Mouse (Mus musculus) brain, adult 2 months (tissue): Measurements from ENCODE around the gene Tubb3.
"Not testable (repeated sequence)": the region's sequence is repeated elsewhere in the genome, so short reads cannot be mapped to it uniquely, and the experiment has no call there.

Source experiments
- DNase-seq: peaks from one replicate; pipeline ENCODE4 v3.0.0; 2011; ENCODE audit warnings: low read depth, low spot score

Gene Tubb3

DNA sequence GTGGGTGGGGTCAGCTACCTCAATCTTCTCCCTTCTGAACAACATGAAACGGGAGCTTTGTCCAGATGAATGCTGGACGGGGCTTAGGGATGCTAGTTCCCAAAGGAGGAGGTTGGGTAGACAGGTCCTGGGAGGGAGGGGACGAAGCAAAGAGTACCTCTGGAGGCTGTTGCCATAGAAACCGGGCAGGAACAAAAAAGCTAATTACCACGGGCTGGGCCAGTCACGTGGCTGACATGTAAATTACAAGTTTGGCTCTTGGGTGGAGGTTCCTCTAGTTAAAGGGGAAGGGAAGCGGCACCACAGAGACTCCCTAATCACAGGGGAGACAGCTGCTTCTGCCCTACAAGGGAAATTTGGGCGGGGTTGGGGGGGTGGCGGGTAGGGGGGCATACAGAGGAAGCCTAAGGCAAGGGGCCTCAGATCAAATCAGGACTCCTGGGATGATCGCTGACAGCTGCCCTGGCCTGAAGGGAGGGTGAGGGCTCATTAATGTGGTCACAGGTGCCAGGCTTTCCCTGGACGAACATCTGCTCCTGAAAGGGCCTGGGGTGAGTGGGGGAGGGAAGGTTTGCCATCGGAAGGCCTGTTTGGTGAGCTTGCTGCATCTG lies 1.4 kb downstream of the Tubb3 start:
- peak; percentile 96 for DNase-seq

DNA sequence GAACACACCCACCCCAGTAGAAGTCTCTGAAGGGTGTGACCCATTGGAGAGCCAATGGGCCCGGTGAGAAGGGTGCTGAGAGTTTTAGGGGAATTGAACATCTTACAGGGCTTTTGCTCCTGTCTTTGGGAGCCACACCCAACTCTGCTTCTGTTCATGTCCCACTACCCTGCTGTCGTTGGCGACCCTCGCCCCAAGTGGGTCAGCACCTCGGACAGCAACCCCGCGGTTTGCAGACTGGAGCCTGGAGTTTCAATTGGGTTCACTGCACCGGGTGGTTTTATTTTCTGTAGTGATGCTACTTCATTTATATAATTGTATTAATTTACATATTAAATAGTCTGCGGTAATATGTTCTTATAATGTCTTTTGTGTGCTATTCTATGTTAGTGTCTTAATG lies 3.0 kb downstream of the Tubb3 start:
- DNase-seq: no peak

- not testable (repeated sequence) for DNase-seq
Observed at GRCm38 (mm10) chr8:123414997-123415696, 3.9 kb downstream of the Tubb3 start.

- peak; percentile 80 for DNase-seq
Observed at GRCm38 (mm10) chr8:123415967-123416943, 5.0 kb downstream of the Tubb3 start.

DNA sequence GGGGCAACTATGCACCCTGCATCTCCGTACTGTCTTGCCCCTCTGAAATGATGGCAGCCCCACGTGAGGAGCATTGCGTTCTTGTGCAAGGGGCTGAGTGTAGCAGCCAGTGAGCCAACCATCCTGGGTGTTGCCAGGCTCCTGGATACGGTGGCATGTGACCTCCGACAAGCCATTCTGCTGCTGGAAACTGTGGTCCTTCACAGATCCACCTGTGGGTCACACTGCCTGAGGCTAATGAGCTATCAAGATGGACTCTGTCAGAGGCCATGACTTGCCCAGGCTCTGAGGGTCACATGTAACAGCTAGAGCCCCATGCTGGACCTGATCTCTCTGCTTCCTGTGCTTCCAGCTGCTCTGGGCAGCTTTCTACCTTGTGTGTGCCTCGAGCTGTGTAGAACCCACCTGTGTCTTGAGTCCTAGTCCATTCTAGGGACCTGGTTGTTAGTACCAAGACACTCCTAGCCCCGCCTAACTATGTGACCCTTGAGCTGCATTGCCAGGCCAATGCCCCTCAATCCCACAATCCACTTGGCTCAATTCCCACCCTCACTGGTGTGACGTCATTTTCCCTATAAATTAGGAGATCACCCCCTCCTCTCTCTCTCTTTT lies 5.8 kb downstream of the Tubb3 start:
- DNase-seq: no peak

- no peak for DNase-seq
Observed at GRCm38 (mm10) chr8:123419711-123420110, 8.5 kb downstream of the Tubb3 start.

GRCm38 (mm10) chr8:123420525-123421281 lies 9.5 kb downstream of the Tubb3 start:
- DNase-seq: no peak

DNA sequence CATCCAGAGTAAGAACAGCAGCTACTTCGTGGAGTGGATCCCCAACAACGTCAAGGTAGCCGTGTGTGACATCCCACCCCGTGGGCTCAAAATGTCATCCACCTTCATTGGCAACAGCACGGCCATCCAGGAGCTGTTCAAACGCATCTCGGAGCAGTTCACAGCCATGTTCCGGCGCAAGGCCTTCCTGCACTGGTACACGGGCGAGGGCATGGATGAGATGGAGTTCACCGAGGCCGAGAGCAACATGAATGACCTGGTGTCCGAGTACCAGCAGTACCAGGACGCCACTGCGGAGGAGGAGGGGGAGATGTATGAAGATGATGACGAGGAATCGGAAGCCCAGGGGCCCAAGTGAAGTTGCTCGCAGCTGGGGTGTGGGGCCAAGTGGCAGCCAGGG lies 10.1 kb downstream of the Tubb3 start:
- no peak for DNase-seq

DNA sequence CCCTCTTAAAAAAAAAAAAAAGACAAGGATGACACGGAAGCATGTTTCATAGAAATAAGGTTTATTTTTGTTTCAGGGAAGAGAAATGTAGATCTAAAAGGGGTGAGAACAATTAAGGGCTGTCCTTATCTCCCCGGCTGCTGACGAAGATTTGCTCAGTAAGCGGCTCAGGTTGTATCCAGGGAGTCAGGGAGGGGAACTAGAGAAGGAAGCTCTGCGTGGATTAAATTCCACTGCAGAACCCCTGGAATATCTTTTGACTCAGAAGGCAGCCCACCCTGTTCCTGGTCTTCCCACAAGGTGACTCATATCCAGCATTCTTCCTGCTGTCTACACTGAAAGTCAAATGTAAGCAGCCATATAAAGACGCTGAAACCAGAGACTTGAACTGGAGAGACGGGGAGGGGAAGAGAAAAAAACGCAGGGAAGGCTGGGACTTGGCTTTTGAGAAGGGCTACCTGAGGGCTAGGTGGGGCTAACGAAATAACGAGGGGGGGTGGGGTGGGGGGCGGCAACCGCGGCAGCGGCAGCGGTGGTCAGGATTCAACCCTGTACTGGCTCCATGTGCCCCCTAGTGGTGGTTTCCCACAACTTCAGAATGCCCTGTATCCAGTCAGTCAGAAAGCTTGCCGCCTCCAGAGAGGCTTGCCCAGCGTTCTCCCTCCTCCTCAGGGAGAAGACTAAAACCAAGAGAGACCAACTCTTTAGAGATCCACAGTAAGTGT lies 11.0 kb downstream of the Tubb3 start:
- peak; percentile 93 for DNase-seq

DNA sequence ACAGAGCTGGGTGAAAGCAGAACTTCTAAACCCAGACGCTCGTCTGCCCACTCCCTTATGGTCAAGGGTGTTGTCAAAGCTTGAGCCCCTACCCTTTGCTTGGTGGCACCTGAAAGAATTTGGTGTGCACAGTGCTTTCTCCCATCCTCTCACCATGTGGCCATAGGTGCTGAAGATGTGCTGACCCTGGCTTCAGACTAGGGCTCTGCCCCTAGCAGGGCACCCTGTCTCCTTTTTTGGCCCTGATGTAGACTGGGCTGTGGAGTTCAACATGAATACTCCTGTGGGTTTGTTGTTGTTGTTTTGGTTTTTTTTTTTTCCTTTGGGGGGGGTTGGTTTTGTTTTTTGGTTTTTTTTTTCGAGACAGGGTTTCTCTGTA lies 11.5 kb downstream of the Tubb3 start:
- no peak for DNase-seq

GRCm38 (mm10) chr8:123423441-123423840 lies 12.2 kb downstream of the Tubb3 start, which contains the start of gene Def8:
TSS of gene Def8 (plus strand) at chr8:123423527.
- no peak for DNase-seq

- DNase-seq: no peak
Observed at GRCm38 (mm10) chr8:123426511-123427509, 15.6 kb downstream of the Tubb3 start.

GRCm38 (mm10) chr8:123427639-123428275 lies 16.5 kb downstream of the Tubb3 start:
- DNase-seq: no peak

DNA sequence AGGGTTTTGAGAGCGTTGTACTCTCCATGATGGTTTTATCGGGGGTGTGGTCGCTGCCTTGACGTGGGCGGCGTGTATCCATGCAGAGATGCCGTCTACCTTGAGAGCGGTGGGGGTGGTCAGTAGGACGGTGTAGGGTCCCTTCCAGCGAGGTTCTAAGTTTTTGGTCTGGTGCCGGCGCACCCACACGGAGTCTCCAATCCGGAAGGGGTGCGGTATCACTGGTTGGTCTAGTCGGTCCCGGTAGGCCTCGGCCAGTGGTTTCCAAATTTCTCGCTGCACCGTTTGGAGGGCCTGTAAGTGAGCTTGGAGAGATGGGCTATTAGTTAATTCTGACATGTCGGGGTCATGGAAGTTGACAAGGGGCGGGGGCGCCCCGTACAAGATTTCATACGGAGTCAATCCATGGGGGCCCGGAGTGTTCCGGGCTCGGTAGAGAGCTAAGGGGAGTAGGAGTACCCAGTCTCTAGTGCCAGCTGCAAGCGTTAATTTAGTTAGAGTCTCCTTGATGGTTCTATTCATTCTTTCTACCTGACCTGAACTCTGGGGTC lies 17.2 kb downstream of the Tubb3 start:
- no peak for DNase-seq

GRCm38 (mm10) chr8:123428939-123429721 lies 17.9 kb downstream of the Tubb3 start:
- DNase-seq: no peak

GRCm38 (mm10) chr8:123429722-123430013 lies 18.4 kb downstream of the Tubb3 start:
- DNase-seq: not testable (repeated sequence)

GRCm38 (mm10) chr8:123430936-123431335 lies 19.7 kb downstream of the Tubb3 start:
- DNase-seq: not testable (repeated sequence)
